In genomic region chr7:4498251-4498650, GRCm38 (mm10) we compare ENCODE assay signal across 8 mouse cellular contexts. TPM values are rescaled to one million over a fixed set of nuclear protein-coding genes. Genes with fewer than 3 reads are reported as not detected.
DNase-seq lines count a peak whose midpoint lies in the region; ATAC-seq and TF ChIP-seq lines count a peak whose summit lies in the region.

No protein-coding gene starts in this region.

- peak overlapping the region; percentile 36 for H3K9ac ChIP-seq in hindbrain, embryonic 16.5 days (ENCODE audit: low read depth, low read length)
- no peak overlapping the region for H3K9ac ChIP-seq in lung, embryonic 14.5 days

- H3K36me3 ChIP-seq in hindbrain, embryonic 16.5 days (ENCODE audit: control insufficient read depth, insufficient read depth, low read length) = peaks cover 6% of the 10 kb centered on the region; the same call in 1 of the 2 replicates
- H3K36me3 ChIP-seq in lung, embryonic 14.5 days (ENCODE audit: insufficient read depth) = peaks cover 34% of the 10 kb centered on the region

- WGBS in hindbrain, embryonic 16.5 days = 7% methylated on average over 9 of the region's 9 CpGs
- WGBS in lung, embryonic 14.5 days = 16% methylated on average over 9 of the region's 9 CpGs

- ATAC-seq in hindbrain, embryonic 16.5 days = 0 out of 2 replicates have a peak, but pooled peaks have one; percentile 3
- no peak for ATAC-seq in lung, embryonic 14.5 days (ENCODE audit: insufficient read depth)
- ATAC-seq in monocyte, adult 5-6 weeks (replicated peaks; ENCODE audit: insufficient number of reproducible peaks, low FRiP score, low TSS enrichment, poor library complexity, severe bottlenecking) = no peak
- no peak for ATAC-seq in CD4-positive, CD25-positive, alpha-beta regulatory T cell, adult 4 months

- H3K4me2 ChIP-seq in hindbrain, embryonic 16.5 days (ENCODE audit: low read length) = peak overlapping the region; percentile 30
- H3K4me2 ChIP-seq in lung, embryonic 14.5 days = peak overlapping the region; percentile 80

- no peaks in the 10 kb centered on the region for H3K9me3 ChIP-seq in hindbrain, embryonic 16.5 days (ENCODE audit: control insufficient read depth, low read length)
- no peaks in the 10 kb centered on the region for H3K9me3 ChIP-seq in lung, embryonic 14.5 days (ENCODE audit: low read depth, low read length)

- peak overlapping the region; percentile 10; the same call in 1 of the 2 replicates for H3K4me3 ChIP-seq in hindbrain, embryonic 16.5 days (ENCODE audit: low read length)
- 0 out of 2 replicates have a peak overlapping the region, but pooled peaks have one; percentile 1 for H3K4me3 ChIP-seq in lung, embryonic 14.5 days (ENCODE audit: low read depth, low read length)

- H3K27me3 ChIP-seq in hindbrain, embryonic 16.5 days (replicated peaks; ENCODE audit: control insufficient read depth, insufficient read depth, low read length) = no peaks in the 10 kb centered on the region
- H3K27me3 ChIP-seq in lung, embryonic 14.5 days (ENCODE audit: insufficient read depth, low read length) = no peaks in the 10 kb centered on the region

- H3K4me1 ChIP-seq in hindbrain, embryonic 16.5 days (ENCODE audit: control insufficient read depth, insufficient read depth, low read depth, low read length) = peaks cover 31% of the 10 kb centered on the region
- peaks cover 12% of the 10 kb centered on the region for H3K4me1 ChIP-seq in lung, embryonic 14.5 days (ENCODE audit: insufficient read depth)

- no peak overlapping the region for H3K27ac ChIP-seq in hindbrain, embryonic 16.5 days (ENCODE audit: low read depth, low read length)
- H3K27ac ChIP-seq in lung, embryonic 14.5 days (ENCODE audit: low read depth) = no peak overlapping the region

- DNase-seq in MN1 (ENCODE audit: low spot score) = peak; percentile 84
- peak; percentile 32 for DNase-seq in adrenal gland, postnatal 25 days
- peak; percentile 74 for DNase-seq in gastrocnemius, postnatal 25 days
- DNase-seq in lung, embryonic 14.5 days = peak; percentile 75
- peak; percentile 83 for DNase-seq in skeletal muscle tissue, adult 2 months (ENCODE audit: low read depth, low spot score)

- TF ChIP-seq CTCF in lung, embryonic 14.5 days (IDR thresholded peaks at IDR 0.05; ENCODE audit: low read depth) = no peak

RNA-seq across cellular contexts. Expression of gene Ppp1r12c, which starts 3.2 kb away (rescaled TPM):
- total RNA-seq in adrenal gland, postnatal 25 days (2021) = 94.4 and 98.3 TPM in 2 replicates
- 10 to 100 TPM; 20.6 to 22.3 TPM for total RNA-seq in gastrocnemius, postnatal 25 days (2021)
- polyA plus RNA-seq in hindbrain, embryonic 16.5 days (2015; fragmentation: Nextera tagmentation; extraction: Ambion mirVana) = 18.3 and 38.5 TPM in 2 replicates
- polyA plus RNA-seq in lung, embryonic 14.5 days (2014; fragmentation: Nextera tagmentation; extraction: Ambion mirVana) = 54.3 TPM in 2 replicates
- 272 to 296 TPM (median 283 TPM) in 3 replicates for total RNA-seq in monocyte, adult 5-6 weeks (2017)
- 10 to 100 TPM; 13.5 to 27.7 TPM for polyA plus RNA-seq in CD4-positive, CD25-positive, alpha-beta regulatory T cell, adult 4 months (2017; shearing (Covaris generic))

RNA-seq across cellular contexts. Expression of gene Tnnt1, which starts 17.9 kb away (rescaled TPM):
- 0.94 and 2.2 TPM in 2 replicates for total RNA-seq in adrenal gland, postnatal 25 days (2021)
- total RNA-seq in gastrocnemius, postnatal 25 days (2021) = 100 to 1,000 TPM; 151 to 768 TPM
- 3.7 and 15.9 TPM in 2 replicates for polyA plus RNA-seq in hindbrain, embryonic 16.5 days (2015; fragmentation: Nextera tagmentation; extraction: Ambion mirVana)
- polyA plus RNA-seq in lung, embryonic 14.5 days (2014; fragmentation: Nextera tagmentation; extraction: Ambion mirVana) = 6.3 and 15.4 TPM in 2 replicates
- not detected in 3 replicates for total RNA-seq in monocyte, adult 5-6 weeks (2017)
- polyA plus RNA-seq in CD4-positive, CD25-positive, alpha-beta regulatory T cell, adult 4 months (2017; shearing (Covaris generic)) = 1 to 10 TPM; 6.9 to 8.3 TPM

RNA-seq across cellular contexts. Expression of gene Tnni3, which starts 25.8 kb away (rescaled TPM):
- total RNA-seq in adrenal gland, postnatal 25 days (2021) = 0.85 TPM in 1 of 2 replicates, not detected in the other
- total RNA-seq in gastrocnemius, postnatal 25 days (2021) = under 1 TPM in 1 of 2 experiments, not detected in 1; 0.29 TPM
- polyA plus RNA-seq in hindbrain, embryonic 16.5 days (2015; fragmentation: Nextera tagmentation; extraction: Ambion mirVana) = 1.7 and 2.0 TPM in 2 replicates
- polyA plus RNA-seq in lung, embryonic 14.5 days (2014; fragmentation: Nextera tagmentation; extraction: Ambion mirVana) = 5.3 and 47.0 TPM in 2 replicates
- 6.1 to 6.3 TPM in 2 of 3 replicates, not detected in the other for total RNA-seq in monocyte, adult 5-6 weeks (2017)
- polyA plus RNA-seq in CD4-positive, CD25-positive, alpha-beta regulatory T cell, adult 4 months (2017; shearing (Covaris generic)) = 1 to 10 TPM; 1.6 to 2.4 TPM

RNA-seq across cellular contexts. Expression of gene Dnaaf3, which starts 34.0 kb away (rescaled TPM):
- 0.91 and 1.2 TPM in 2 replicates for total RNA-seq in adrenal gland, postnatal 25 days (2021)
- total RNA-seq in gastrocnemius, postnatal 25 days (2021) = not detected
- 2.8 TPM in 2 replicates for polyA plus RNA-seq in hindbrain, embryonic 16.5 days (2015; fragmentation: Nextera tagmentation; extraction: Ambion mirVana)
- polyA plus RNA-seq in lung, embryonic 14.5 days (2014; fragmentation: Nextera tagmentation; extraction: Ambion mirVana) = 0.87 and 1.2 TPM in 2 replicates
- 0.85 to 2.0 TPM (median 1.8 TPM) in 3 replicates for total RNA-seq in monocyte, adult 5-6 weeks (2017)
- 1 to 10 TPM; 1.4 to 2.8 TPM for polyA plus RNA-seq in CD4-positive, CD25-positive, alpha-beta regulatory T cell, adult 4 months (2017; shearing (Covaris generic))

RNA-seq across cellular contexts. Expression of gene Eps8l1, which starts 37.8 kb away (rescaled TPM):
- 8.0 and 10.1 TPM in 2 replicates for total RNA-seq in adrenal gland, postnatal 25 days (2021)
- total RNA-seq in gastrocnemius, postnatal 25 days (2021) = 1 to 10 TPM; 1.5 to 2.2 TPM
- polyA plus RNA-seq in hindbrain, embryonic 16.5 days (2015; fragmentation: Nextera tagmentation; extraction: Ambion mirVana) = 16.3 and 16.5 TPM in 2 replicates
- 9.5 and 13.6 TPM in 2 replicates for polyA plus RNA-seq in lung, embryonic 14.5 days (2014; fragmentation: Nextera tagmentation; extraction: Ambion mirVana)
- total RNA-seq in monocyte, adult 5-6 weeks (2017) = 15.0 to 52.1 TPM (median 27.4 TPM) in 3 replicates
- polyA plus RNA-seq in CD4-positive, CD25-positive, alpha-beta regulatory T cell, adult 4 months (2017; shearing (Covaris generic)) = 10 to 100 TPM in 1 of 2 experiments, 1 to 10 TPM in 1; 6.5 to 14.5 TPM

Comparison
In these comparisons a context has a peak if more than half of its experiments do, and no peak if none do; other contexts are left out.
1. DNase-seq: peak in every context shown above with its lines; median percentile 84 in MN1; 83 in skeletal muscle tissue, adult 2 months; 75 in lung, embryonic 14.5 days; 74 in gastrocnemius, postnatal 25 days; 32 in adrenal gland, postnatal 25 days.
2. RNA of gene Tnnt1, which starts 17.9 kb away (total RNA-seq): 151 to 768 TPM in gastrocnemius, postnatal 25 days; 0.94 to 2.2 TPM in adrenal gland, postnatal 25 days and not detected in monocyte, adult 5-6 weeks; every median in the first group is over 10 times any median in the second.